Mouse (Mus musculus): Measurements from ENCODE around the gene Serpinf2. TPM values are rescaled to one million over a fixed set of nuclear protein-coding genes. Genes with fewer than 3 reads are reported as not detected.
"Not testable (repeated sequence)": the region's sequence is repeated elsewhere in the genome, so short reads cannot be mapped to it uniquely, and the experiment has no call there.

The Serpinf2 gene
- polyA plus RNA-seq, 1 experiment from 2014 or later = 47.2 TPM

- no peak overlapping the region for H3K9ac ChIP-seq
These were observed 35.9 kb downstream of the Serpinf2 start for GRCm38 (mm10) chr11:75403301-75404052.

GRCm38 (mm10) chr11:75402271-75402690 is 37.1 kb downstream of the Serpinf2 start:
- Histone ChIP-seq H3K4me2 (no peak overlapping the region), H3K9ac (no peak overlapping the region), H3K9me3 (replicated peaks) (no peaks in the 10 kb centered on the region), H3K27ac (no peak overlapping the region), H3K4me1 (no peaks in the 10 kb centered on the region), H3K36me3 (peaks cover 12% of the 10 kb centered on the region), H3K27me3 (no peaks in the 10 kb centered on the region), H3K4me3 (replicated peaks) (no peak overlapping the region)
- peak; percentile 64; the same call in 1 of the 2 replicates for ATAC-seq (replicated peaks; ENCODE audit: low FRiP score)
- WGBS = 58% methylated on average over 5 of the region's 5 CpGs

More at GRCm38 (mm10) chr11:75403301-75404052, 35.9 kb downstream of the Serpinf2 start:
- Histone ChIP-seq H3K4me1 (no peaks in the 10 kb centered on the region), H3K27me3 (no peaks in the 10 kb centered on the region), H3K9me3 (replicated peaks) (no peaks in the 10 kb centered on the region), H3K27ac (no peak overlapping the region; the same call in 1 of the 2 replicates), H3K36me3 (peaks cover 12% of the 10 kb centered on the region), H3K4me3 (replicated peaks) (no peak overlapping the region), H3K4me2 (no peak overlapping the region)
- no peak for ATAC-seq (replicated peaks; ENCODE audit: low FRiP score)
- 72% methylated on average over 6 of the region's 6 CpGs for WGBS

DNA sequence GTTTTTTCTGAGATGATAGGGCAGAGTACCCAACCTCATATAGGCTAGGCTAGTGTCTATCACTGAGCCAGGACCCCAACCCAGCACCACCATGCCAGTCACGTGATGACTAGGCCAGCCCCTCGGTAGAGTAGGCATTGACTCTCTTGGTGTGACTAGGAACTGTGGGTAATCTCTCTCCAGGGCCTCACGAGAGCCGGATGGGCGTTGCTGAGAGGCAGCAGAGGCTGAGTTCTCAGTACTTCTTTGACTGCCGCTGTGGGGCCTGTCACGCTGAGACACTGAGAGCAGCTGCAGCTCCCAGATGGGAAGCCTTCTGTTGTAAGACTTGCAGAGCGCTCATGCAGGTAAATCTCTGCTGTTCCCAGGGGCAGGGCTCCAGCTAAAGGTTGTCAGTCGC is 39.3 kb downstream of the Serpinf2 start:
- no peaks in the 10 kb centered on the region for H3K27me3 ChIP-seq
- WGBS = 59% methylated on average over 9 of the region's 9 CpGs
- H3K36me3 ChIP-seq = peaks cover 12% of the 10 kb centered on the region
- no peak overlapping the region for H3K27ac ChIP-seq
- no peaks in the 10 kb centered on the region for H3K9me3 ChIP-seq (replicated peaks)
- H3K9ac ChIP-seq = no peak overlapping the region
- no peaks in the 10 kb centered on the region for H3K4me1 ChIP-seq
- no peak overlapping the region for H3K4me2 ChIP-seq
- H3K4me3 ChIP-seq (replicated peaks) = no peak overlapping the region
- no peak for ATAC-seq (replicated peaks; ENCODE audit: low FRiP score)

- no peak overlapping the region for H3K4me2 ChIP-seq
- no peak for ATAC-seq (replicated peaks; ENCODE audit: low FRiP score)
- 77% methylated on average over 11 of the region's 11 CpGs for WGBS
These were observed 40.0 kb downstream of the Serpinf2 start for GRCm38 (mm10) chr11:75399411-75399841.

GRCm38 (mm10) chr11:75397452-75397851 is 41.9 kb downstream of the Serpinf2 start:
- no peak overlapping the region for H3K9ac ChIP-seq
- no peaks in the 10 kb centered on the region for H3K4me1 ChIP-seq
- ATAC-seq (replicated peaks; ENCODE audit: low FRiP score) = no peak
- WGBS = 79% methylated on average over 7 of the region's 7 CpGs
- no peaks in the 10 kb centered on the region for H3K9me3 ChIP-seq (replicated peaks)
- H3K27ac ChIP-seq = no peak overlapping the region
- no peaks in the 10 kb centered on the region for H3K27me3 ChIP-seq
- H3K4me3 ChIP-seq (replicated peaks) = no peak overlapping the region
- H3K36me3 ChIP-seq = peaks cover 12% of the 10 kb centered on the region
- H3K4me2 ChIP-seq = no peak overlapping the region

More at GRCm38 (mm10) chr11:75399411-75399841, 40.0 kb downstream of the Serpinf2 start:
- H3K9ac ChIP-seq = no peak overlapping the region
- H3K4me1 ChIP-seq = no peaks in the 10 kb centered on the region
- no peak overlapping the region for H3K27ac ChIP-seq
- no peak overlapping the region for H3K4me3 ChIP-seq (replicated peaks)
- H3K9me3 ChIP-seq (replicated peaks) = no peaks in the 10 kb centered on the region
- peaks cover 12% of the 10 kb centered on the region for H3K36me3 ChIP-seq
- H3K27me3 ChIP-seq = no peaks in the 10 kb centered on the region

DNA sequence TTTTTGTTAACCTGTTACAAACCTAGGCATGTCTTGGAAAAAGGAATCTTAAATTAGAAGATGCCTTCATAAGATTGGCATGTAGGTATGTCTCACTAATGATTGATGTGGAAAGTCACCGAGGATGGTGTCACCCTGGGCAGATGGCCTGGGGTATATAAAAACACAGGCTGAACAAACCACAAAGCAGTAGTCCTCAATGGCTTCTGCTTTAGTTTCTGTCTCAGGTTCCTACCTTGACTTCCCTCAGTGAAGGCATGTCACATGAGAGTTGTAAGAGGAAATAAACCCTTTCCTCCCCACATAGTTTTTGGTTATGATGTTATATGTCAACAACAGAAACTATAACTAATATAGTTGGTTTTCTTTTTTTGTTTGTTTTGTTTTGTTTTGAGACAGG is 43.8 kb downstream of the Serpinf2 start:
- no peaks in the 10 kb centered on the region for H3K9me3 ChIP-seq (replicated peaks)
- no peak overlapping the region for H3K27ac ChIP-seq
- H3K4me1 ChIP-seq = no peaks in the 10 kb centered on the region
- H3K4me3 ChIP-seq (replicated peaks) = no peak overlapping the region
- no peak overlapping the region for H3K9ac ChIP-seq
- no peaks in the 10 kb centered on the region for H3K27me3 ChIP-seq
- no peak overlapping the region for H3K4me2 ChIP-seq
- WGBS = 69% methylated on average over 1 of the region's 1 CpGs
- peaks cover 6% of the 10 kb centered on the region for H3K36me3 ChIP-seq
- ATAC-seq (replicated peaks; ENCODE audit: low FRiP score) = no peak

GRCm38 (mm10) chr11:75383529-75383928 is 55.9 kb downstream of the Serpinf2 start:
- H3K4me1 ChIP-seq; H3K4me3 ChIP-seq (replicated peaks); H3K27ac ChIP-seq; H3K36me3 ChIP-seq; H3K27me3 ChIP-seq; H3K9ac ChIP-seq; ATAC-seq (replicated peaks; ENCODE audit: low FRiP score); H3K9me3 ChIP-seq (replicated peaks); H3K4me2 ChIP-seq: not testable (repeated sequence)
- 60% methylated on average over 3 of the region's 3 CpGs for WGBS

MicroRNAs encoded within 50 kb of the gene (microRNA counts, 519-probe panel; counts per million panel counts)
- 3,469 counts per million, percentile 90 among the panel's probes with 10 or more counts for microRNA mmu-miR-22

Small RNAs within 50 kb of the gene (microRNA-seq; reads per million reads assigned to microRNA genes)
- gene Mir22 = 3,026 reads per million, percentile 89 among the genes with 10 or more reads in this experiment

Other genes starting within 250 kb of the Serpinf2 start
- gene Dph1, start 248.3 kb downstream of the Serpinf2 start, polyA plus RNA-seq (2015; fragmentation: Nextera tagmentation; extraction: Ambion mirVana) = 24.6 and 26.3 TPM in 2 replicates
- 3.4 and 3.6 TPM in 2 replicates for gene Rtn4rl1, start 245.8 kb downstream of the Serpinf2 start, polyA plus RNA-seq (2015; fragmentation: Nextera tagmentation; extraction: Ambion mirVana)
- gene Rpa1, start 91.3 kb downstream of the Serpinf2 start, polyA plus RNA-seq (2015; fragmentation: Nextera tagmentation; extraction: Ambion mirVana) = 123 and 128 TPM in 2 replicates
- gene Smyd4, start 91.2 kb downstream of the Serpinf2 start, polyA plus RNA-seq (2015; fragmentation: Nextera tagmentation; extraction: Ambion mirVana) = 14.6 and 15.2 TPM in 2 replicates
- gene Serpinf1, start 16.9 kb downstream of the Serpinf2 start, polyA plus RNA-seq (2015; fragmentation: Nextera tagmentation; extraction: Ambion mirVana) = 129 and 140 TPM in 2 replicates
- gene Wdr81, start 15.1 kb upstream of the Serpinf2 start, polyA plus RNA-seq (2015; fragmentation: Nextera tagmentation; extraction: Ambion mirVana) = 5.0 and 6.2 TPM in 2 replicates
- 22.6 and 24.5 TPM in 2 replicates for gene Tlcd2, start 22.1 kb upstream of the Serpinf2 start, polyA plus RNA-seq (2015; fragmentation: Nextera tagmentation; extraction: Ambion mirVana)
- gene Prpf8, start 47.2 kb upstream of the Serpinf2 start, polyA plus RNA-seq (2015; fragmentation: Nextera tagmentation; extraction: Ambion mirVana) = 54.6 and 61.7 TPM in 2 replicates
- gene Rilp, start 70.5 kb upstream of the Serpinf2 start, polyA plus RNA-seq (2015; fragmentation: Nextera tagmentation; extraction: Ambion mirVana) = 1.3 TPM in 2 replicates
- gene Scarf1, start 73.9 kb upstream of the Serpinf2 start, polyA plus RNA-seq (2015; fragmentation: Nextera tagmentation; extraction: Ambion mirVana) = 15.0 and 15.4 TPM in 2 replicates
- gene Slc43a2, start 92.1 kb upstream of the Serpinf2 start, polyA plus RNA-seq (2015; fragmentation: Nextera tagmentation; extraction: Ambion mirVana) = 7.5 and 8.0 TPM in 2 replicates
- 77.6 and 83.5 TPM in 2 replicates for gene Pitpna, start 148.5 kb upstream of the Serpinf2 start, polyA plus RNA-seq (2015; fragmentation: Nextera tagmentation; extraction: Ambion mirVana)
- gene Inpp5k, start 191.4 kb upstream of the Serpinf2 start, polyA plus RNA-seq (2015; fragmentation: Nextera tagmentation; extraction: Ambion mirVana) = 26.6 and 28.7 TPM in 2 replicates
- 59.8 and 67.6 TPM in 2 replicates for gene Myo1c, start 210.9 kb upstream of the Serpinf2 start, polyA plus RNA-seq (2015; fragmentation: Nextera tagmentation; extraction: Ambion mirVana)
- 119 and 131 TPM in 2 replicates for gene Crk, start 239.7 kb upstream of the Serpinf2 start, polyA plus RNA-seq (2015; fragmentation: Nextera tagmentation; extraction: Ambion mirVana)